Mouse (Mus musculus) CD4-positive helper T cell, adult 2 months (primary cell): Measurements from ENCODE around the gene Lhfp.

Experiments
- DNase-seq: peaks from one replicate; pipeline ENCODE4 v3.0.0-alpha.2; 2012; ENCODE audit warnings: low read depth, missing footprints, low spot score

Gene Lhfp

DNA sequence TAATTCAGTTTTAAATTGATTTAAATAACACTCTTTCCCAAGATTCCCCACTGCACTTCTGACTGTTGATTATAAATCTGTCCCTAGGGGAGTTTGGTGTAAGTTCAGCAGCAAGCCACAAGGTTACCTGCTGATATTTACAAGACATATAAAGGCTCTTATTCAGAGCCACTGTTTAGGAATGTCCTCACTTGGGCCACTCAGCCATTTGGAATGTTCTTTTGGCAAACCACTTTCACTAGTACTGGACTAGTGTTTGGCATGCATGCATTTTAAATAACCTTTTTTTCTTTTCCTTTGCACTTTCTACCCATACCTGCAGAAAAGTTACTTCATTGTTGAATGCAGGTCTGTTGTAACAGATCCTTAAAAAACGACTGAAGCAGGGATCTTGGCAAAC is 109.8 kb downstream of the Lhfp start:
- no peak for DNase-seq

DNA sequence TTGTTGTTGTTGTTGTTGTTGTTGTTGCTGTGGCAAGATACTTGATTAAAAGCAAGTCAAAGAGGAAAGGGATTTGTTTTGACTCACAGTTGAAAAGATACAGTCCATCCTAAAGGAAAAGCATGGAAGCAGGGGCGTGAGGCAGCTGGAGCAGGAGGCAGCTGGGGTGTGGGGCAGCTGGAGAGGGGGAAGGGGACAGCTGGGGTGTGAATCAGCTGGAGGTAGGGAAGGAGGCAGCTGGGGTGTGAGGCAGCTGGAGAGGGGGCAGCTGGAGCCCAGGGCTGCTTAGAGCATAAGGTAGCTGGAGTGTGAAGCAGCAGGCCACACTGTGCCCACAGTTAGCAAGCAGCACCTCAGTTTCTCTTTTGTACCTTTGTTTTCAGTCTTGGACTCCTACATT is 110.3 kb downstream of the Lhfp start:
- DNase-seq = no peak

DNA sequence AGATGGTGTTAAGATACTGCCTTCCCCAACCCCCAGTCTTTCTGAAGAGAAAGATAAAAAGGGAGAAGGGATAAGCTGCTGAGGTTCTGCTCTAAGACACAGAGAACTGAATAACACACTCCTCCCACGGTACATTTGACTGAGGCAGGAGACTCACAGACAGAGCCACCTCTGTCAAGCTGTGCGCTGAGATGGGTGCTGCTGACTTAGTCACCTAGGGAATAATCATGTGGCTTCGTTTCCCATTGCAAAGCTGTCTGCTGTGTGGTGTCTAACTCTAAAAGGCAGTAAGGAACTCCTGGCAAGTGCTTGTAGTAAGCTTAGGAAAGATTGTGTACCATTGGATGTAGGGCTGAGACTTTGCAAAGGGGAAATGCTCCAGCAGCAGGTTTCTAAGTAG is 120.6 kb downstream of the Lhfp start:
- DNase-seq = no peak

DNA sequence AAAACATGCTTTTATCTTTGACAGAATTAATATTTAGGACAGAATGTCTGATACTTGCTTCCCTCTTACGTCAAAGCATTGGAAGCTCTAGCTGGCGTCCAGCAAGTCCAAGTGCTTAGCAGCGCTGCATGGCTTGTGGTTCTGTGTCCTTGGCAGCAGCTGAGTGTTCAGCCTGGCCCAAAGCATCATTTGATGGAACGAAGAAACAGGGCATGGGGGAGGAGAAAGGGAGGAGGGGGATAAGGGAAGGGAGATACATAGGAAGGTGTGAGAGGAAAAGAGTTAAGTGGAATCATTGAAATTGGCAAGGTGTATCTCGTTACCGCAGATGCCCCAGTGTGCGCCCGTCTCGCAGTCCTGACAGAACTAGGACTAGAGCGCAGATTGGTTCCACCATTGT is 124.0 kb downstream of the Lhfp start:
- no peak for DNase-seq

DNA sequence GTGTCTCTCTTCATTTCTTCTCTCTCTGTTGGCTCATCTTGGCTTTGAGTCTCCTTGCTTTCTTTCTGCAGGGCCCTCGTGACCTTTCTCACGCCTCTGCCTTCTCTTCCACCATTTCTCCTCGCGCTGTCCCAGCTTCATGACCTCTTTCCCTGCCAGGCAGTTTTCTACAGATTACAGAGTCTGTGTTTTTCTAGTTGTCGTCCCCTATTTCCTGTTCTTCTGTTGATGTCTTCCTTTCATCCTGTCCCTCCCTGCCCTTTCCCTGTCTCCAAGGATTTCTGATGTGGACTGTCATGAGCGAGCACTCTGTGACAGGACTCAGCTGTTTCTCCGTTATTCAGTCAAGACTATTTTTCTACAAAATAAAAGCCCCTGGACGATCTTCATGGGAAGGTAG is 124.7 kb downstream of the Lhfp start:
- no peak for DNase-seq

DNA sequence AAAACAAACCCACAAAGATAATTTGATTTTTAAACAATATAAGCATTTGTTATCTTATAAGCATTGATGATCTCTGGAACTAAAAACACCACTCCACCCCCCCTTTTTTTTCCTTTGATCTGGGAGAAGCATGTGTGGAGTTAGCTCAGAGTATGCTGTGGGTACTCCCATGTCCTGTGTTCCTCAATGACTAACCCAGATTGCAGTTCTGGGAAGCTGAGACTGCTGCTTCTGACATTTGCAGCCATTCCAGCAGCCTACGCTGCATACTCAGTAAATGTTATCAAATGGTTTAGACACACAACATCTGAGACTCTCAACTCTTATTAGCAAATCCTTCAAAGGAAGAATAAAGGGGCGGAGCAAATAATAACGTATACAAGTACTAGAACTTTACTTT is 128.2 kb downstream of the Lhfp start:
- no peak for DNase-seq

DNA sequence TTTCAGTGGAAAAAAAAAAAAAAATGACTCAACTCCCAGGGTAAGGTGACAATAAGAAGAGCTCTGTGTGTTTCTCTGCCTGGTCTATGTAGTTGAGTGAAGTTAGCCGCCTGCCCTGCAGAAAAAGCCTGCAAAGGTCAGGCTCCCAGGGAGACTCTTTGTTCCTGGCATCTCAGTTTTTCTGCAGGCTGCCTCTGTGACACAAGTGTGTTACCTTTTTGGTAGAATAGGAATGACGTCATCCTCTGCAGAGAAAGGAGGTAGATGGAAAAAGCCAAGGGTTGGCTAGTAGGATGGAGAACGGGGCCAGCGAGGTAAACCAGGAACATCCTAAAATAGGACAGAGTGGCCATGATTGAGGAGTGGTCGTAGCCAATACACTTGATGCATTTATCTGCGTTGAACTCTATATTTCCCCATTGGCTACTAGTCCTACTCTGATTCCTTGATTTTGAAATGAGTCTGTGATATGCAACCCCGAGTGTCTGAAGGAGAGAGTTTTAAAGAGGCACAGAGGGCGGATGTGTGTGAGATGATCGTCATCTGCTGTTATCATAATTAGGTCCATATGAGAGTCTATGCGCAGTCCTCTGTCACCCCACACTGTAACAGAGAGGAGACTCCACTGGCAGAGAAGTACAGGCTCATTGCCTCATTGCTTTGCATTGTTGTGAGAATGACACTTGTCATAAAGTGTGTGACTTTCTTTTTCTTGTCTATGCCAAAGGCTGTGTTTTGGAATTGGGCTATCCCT is 132.2 kb downstream of the Lhfp start:
- DNase-seq = no peak

DNA sequence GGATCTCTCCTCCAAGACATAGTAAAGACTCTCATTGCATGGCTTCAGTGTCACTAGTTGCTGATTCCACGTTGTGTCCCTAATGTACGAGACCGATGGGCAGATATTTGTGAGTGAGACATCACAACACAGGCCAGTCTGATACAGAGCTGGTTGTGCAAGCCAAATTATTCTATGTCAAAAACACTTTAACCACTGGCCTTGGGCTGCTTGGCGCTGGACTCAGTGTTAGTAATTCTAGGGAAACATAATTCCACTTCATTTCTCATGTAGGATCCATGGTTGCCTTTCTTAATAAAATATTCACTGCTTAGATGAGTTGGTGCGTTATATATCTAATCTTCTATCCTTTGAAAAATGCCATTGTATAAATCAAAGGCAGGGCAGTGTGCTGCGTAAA is 138.6 kb downstream of the Lhfp start:
- DNase-seq = no peak

DNA sequence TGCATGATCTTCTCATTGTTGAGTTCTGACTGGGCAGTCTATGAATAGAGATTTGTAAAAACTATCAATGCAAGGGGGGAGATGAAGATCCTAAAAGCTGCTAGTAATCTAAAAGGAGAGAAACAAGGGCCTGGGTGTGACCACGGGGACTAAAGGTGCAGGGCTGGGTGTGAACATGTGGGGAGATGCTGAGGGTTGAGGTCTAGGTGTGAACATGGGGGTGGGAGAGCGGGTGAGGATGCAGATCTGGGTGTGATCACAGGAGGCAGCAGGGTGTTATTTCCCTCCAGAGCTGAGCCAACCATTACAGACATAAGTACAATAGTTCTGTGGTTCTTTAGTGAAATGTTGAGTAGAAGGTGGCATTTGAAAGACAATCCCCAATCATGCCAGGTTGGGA is 144.1 kb downstream of the Lhfp start:
- no peak for DNase-seq

DNA sequence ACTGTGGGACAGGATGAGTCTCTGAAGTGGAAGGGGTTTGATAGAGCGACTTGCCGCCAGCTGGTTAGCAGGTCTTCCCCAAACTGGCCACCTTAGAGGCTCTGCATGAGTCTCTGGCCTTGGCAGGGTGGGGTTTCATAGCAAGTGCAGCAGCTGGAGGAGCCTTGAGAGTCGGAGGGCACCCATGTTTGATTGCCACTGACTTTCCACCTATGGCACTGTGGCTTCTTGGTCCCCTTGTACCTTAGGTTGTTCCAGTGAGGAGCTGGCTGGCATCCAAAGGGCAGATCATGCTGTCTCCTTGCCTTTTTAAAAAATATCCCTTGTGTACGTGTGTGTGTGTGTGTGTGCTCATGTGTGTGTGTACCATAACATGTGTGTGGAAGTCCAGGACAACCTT is 152.1 kb downstream of the Lhfp start:
- DNase-seq = no peak

DNA sequence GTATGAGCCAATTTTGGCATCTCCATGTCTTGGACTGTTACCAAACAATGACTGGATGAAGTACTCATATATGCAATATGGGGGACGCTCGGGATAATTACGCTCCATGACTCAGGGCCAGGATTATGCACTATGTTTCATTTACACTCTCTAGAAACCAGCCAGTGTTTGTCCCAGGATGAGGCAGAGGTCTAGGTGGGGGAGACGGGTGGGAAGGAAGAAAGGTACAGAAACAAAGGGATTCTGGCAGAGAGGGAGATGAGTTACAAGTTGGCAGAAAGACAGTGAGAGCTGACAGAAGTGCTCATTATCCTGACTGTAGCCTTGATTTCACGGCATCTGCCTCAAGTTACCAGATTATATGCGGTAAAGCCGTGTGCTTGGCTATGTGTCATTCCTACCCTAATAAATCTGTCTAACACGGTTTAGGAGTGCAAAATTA is 154.4 kb downstream of the Lhfp start:
- no peak for DNase-seq

DNA sequence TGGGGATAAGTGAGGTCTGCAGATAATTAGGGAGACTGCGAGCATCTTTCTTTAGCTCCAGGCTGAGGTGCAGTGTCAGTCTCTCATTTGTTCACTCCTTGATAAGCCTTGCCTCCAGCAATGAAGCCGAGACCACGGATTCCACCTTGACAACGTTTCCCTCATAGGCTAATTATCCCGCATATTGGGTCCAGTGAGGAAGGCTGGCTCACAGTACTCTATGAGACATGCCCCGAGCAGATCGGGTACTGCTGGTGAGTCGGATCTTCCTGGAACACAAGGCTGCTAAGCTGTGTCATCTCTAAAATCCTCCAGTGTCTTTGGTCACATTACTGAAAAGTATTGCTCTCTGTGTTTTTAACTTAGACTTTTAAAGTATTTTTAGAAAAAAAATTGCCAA is 158.8 kb downstream of the Lhfp start:
- no peak for DNase-seq

DNA sequence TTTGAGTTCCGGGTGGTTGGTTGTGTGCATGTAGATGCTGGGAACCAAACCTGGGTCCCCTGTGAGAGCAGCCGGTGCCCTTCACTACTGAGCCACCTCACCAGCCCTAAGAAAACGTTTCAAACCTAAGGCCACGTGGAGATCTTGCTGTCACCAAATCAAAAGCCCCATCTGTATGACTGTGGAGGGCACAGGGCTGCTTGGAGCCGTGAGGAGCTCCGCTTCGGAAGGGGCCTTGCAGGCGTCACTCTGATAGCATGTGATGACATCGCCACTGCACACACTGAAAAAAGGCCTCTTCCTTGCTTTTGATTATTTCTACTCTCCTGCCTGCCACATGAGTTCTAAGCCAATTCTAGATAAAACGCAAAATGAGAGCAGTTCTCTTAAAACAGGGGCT is 159.5 kb downstream of the Lhfp start:
- DNase-seq = no peak

DNA sequence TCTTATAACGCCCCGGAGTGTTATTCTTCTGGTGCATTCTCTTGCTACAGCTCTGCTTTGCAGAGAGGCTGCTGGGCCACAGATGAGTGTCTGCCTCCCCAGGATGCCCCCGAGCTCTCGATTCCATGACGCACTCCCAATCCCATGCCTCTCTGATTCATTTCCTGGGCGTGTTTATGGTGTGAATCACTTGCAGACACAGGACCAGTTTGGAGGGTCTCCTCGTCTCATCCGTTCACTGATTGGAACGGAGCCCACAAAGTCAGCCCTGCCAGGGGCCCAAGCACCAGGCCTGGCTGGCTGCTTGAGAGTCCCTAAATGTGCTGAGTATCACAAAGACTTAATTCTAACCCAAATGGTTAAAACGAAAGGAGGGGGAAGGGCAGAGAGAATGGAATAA is 160.3 kb downstream of the Lhfp start:
- DNase-seq = no peak

DNA sequence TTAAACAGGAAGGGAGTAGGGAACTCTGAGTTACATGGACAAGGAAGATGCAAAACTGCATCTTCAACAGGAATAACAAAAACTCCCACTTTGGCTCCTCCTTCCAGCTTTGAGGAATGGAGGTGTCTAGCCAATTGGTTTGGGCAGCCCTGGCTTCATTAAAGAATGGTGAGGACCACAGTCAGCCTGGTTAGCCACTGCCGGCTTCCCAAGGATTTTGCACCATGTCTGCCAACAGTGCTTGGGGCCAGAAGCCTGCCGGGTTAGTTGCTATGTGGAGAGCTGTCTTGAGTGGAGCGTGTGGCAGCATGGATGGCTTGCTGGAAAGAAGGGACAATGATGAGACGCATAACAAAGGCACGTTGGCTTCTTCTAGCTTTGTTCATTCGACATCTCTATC is 160.9 kb downstream of the Lhfp start:
- no peak for DNase-seq

DNA sequence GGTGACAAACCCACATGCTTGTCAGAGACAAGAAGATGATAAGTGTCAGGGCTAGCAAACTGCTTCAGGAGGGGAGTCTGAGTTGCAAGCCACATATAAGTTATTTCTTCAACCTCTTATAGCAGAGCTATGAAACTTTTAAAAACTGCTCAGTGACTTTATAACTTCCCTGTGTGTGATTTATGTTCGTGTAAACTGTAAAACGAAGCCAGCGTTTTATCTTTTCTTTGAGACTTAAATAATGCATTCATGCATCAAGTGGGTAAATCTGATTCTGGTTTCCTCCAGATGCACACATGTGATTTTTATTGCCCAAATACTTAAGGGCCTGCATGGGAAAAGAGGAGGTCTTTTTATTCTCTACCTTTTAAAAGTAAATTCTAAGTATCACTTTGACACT is 161.4 kb downstream of the Lhfp start:
- no peak for DNase-seq

DNA sequence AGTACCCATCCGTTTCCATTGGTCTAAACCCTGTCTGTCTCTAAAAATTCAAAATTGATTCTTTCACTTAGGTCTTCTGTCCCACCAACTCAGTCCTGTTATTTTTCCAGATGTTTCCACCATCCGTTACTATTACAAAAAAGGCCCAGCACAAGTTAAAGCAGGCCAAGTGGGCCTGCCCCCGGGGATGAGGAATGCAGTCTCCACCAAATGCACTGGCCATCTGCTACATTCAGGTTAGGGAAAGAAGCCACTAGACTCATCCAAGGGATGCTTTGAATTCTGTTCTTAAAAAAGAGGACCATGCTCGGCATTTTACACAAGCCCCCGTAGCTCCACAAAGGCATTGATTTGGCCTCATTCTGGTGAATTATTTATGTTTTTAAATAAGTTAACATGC is 162.3 kb downstream of the Lhfp start:
- DNase-seq = no peak

DNA sequence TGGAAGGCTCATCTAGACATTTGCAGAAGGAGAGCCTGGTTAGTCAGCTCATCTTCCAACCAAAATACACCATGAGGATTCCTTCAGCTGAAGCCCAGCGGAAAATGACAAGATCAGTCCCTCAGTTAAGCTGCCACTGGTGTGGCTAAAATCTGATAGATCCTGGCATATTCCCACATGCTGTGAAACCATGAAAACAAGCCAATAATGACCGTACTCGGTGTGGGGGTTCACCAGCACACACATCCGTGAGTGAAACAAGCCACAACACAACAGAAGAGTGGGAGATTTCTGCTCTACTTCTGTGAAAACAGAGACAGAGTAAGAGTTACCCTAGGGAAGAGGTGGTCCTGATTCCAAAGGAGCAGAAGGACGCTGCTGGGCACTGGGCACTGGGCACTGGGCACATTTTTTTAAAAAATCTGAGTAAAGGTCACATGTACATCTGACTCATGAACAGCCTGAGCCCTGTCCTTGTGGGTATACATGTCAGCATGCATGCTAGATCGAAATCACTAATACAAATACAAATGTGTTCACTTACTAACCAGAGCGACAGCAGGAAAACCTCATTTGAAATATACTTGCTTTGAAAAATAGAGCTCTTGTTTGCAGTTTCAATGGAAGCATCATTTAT is 163.1 kb downstream of the Lhfp start:
- DNase-seq = no peak

DNA sequence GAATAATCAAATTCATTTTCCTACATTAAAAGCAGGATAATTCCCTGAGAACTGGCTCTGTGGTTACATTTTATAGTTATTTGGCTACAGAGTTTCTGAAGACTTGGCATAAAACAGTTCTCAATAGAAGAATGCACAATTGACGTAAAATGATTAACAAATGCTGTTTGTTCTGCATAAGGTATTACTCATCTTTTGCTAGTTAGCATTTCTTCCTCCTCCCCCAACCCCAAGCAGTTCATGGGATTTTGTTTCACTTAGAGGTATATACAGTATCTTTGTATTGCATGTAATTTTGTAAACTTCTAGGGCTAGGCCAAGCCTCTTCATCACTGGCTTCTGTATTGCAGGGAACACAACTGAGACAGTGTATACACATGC is 163.6 kb downstream of the Lhfp start:
- no peak for DNase-seq

DNA sequence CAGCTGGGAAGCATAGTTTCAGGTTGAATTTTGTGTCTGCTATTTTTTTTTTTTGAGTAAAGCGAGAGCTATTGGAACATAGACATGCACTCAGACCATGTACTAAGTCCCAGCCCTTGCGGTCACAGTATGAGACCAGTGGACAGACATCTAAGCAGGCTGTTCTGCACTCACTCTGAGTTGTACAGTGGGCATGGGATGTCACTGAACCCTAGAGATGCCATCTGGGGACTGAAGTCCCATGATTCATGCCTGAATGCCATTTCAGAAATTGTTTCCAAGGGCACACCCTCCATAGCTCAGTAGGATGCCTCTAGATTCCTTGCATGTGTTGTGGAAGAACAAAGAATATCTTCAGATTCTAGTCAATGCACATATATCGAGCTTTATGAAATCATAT is 164.4 kb downstream of the Lhfp start:
- DNase-seq = no peak

DNA sequence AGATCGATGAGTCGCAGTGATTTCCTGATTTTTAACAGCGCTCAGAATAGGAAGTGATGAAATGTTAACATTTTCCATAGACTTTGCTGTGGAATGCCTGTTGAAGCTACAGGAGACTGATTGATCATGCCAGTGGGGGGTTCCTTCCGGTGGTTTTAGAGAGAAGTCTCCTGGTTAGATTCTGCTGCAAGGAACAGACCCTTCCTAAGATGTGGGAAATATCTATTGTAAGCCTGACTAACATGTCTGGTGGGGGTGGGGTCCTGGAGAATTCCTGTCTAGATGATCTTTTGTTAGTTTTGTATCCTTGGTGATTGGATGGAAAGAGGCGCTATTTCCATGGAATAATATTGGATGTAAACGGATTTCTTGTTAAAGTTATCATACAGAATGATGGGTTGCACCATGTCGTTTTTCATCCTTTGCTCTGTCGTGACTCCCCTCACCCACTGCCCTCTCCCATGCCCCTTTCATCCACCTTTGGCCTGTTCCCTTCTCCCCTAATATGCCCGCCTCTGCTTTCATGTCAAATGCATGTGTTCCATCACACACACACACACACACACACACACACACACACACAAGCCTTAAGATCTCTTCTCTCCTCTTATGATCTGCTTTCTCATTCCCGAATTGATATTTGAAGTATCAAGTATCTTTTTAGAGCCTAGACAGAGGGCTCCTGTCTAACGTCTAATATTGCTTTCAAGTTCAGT is 165.3 kb downstream of the Lhfp start:
- no peak for DNase-seq

DNA sequence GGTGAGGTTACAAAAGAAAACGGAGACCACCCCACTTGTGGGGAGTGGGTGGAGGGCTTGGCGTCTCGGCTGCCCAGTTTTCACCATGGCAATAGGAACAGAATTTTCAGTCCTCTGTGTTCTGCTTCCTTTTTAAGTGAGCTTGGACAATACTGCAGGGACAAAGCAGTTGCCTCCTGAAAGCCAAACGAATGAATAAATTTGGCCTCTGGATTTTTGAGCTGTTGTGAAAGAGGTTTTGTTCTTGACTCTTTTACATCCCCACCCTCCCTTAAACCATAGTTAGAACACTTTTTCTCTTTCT is 165.8 kb downstream of the Lhfp start:
- no peak for DNase-seq
